Mouse (Mus musculus) Patski (cell line): Measurements from ENCODE around the gene Tnfsf15. TPM values are rescaled to one million over a fixed set of nuclear protein-coding genes. Genes with fewer than 3 reads are reported as not detected.

Source experiments
- ATAC-seq: fragments of 100-300 bp; one replicate; pipeline ENCODE4 v1.8.0; 2021
- CTCF ChIA-PET: fragments of 350-600 bp; sonication (Branson Sonifier 250); formaldehyde crosslinking; loops from one replicate; lab custom pipeline; 2022; ENCODE audit warnings: inconsistent platforms; lab: Charles Lee
- POLR2A ChIA-PET: fragments of 350-600 bp; sonication (Branson Sonifier 250); formaldehyde crosslinking; loops from one replicate; lab custom pipeline; 2022; ENCODE audit warnings: antibody characterized with exemption, inconsistent platforms; lab: Charles Lee
- DNase-seq: peaks from one replicate; pipeline ENCODE4 v3.0.0-alpha.2; 2011; ENCODE audit warnings: low read depth, low spot score
- H3K27me3 ChIP-seq: fragments of 371-371 bp; one replicate; pipeline ENCODE4 v1.5.1; 2021
- CTCF ChIP-seq: fragments of 100-300 bp; IDR thresholded peaks from one replicate; pipeline ENCODE4 v1.5.1; 2021
- in situ Hi-C: fragments of 300-500 bp; cut with MboI; formaldehyde crosslinking; loops from 3 replicates; pipeline ENCODE4 v1.11.1; 2018; ENCODE audit warnings: low pct_unique_long_range_greater_than_20kb, mixed read lengths
- polyA plus RNA-seq: library from polyadenylated mRNA; unstranded; gene quantifications from one replicate; pipeline ENCODE4 v1.2.3, GENCODE M21; 2021

Gene Tnfsf15
- polyA plus RNA-seq, 1 experiment from 2014 or later, result 0.03 TPM

GRCm38 (mm10) chr4:63765050-63765449 lies 20.1 kb upstream of the Tnfsf15 start:
- no peak for TF ChIP-seq CTCF
- no peaks in the 10 kb centered on the region for H3K27me3 ChIP-seq
- ATAC-seq, result no peak
- ChIA-PET CTCF (no interaction called here), POLR2A (no interaction called here)
- in situ Hi-C loops, result no loop called here
- no peak for DNase-seq

GRCm38 (mm10) chr4:63759931-63760330 lies 15.0 kb upstream of the Tnfsf15 start:
- TF ChIP-seq CTCF, result no peak
- ChIA-PET CTCF (interaction anchor here (1.2 kb wide), 1 partner anchor 34 kb away, joined by 3 read pairs; no protein-coding TSS in a partner anchor), POLR2A (no interaction called here)
- ATAC-seq (no peak), DNase-seq (no peak)
- H3K27me3 ChIP-seq, result no peaks in the 10 kb centered on the region
- in situ Hi-C loops, result no loop called here

DNA sequence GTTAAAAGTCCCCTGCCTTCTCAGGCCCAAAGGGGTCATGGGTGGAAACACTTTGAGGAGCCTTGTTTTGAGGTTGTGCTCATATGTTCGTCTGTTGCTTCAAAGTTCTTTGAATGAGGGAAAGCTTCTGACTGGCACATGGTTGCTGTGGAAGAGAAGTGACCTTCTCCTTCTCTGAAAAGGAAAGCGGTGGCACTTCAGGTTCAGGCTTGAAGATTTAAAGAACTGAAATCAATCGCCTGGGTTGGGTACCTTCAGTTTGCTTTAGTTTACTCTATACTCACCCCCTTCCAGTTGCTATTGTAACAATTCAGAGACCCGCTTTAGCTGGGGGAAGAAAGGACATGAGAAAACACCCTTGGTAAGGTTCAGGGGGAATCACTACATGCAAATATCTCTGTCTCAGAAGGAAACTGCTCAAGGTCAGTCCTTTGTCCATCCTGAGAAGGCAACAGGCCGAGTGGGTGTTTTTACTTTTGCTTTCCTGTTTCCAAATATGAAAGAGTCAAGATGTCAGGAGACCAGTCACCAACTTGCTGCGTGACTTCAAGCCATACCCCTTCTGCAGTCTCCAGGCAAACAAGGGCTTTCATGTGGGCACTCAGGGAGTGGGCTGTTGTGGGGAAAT lies 12.7 kb upstream of the Tnfsf15 start:
- CTCF ChIA-PET, result no interaction called here
- POLR2A ChIA-PET, result no interaction called here
- TF ChIP-seq CTCF, result no peak
- DNase-seq (no peak), ATAC-seq (no peak)
- H3K27me3 ChIP-seq, result no peaks in the 10 kb centered on the region
- in situ Hi-C loops, result no loop called here

GRCm38 (mm10) chr4:63756072-63756471 lies 11.2 kb upstream of the Tnfsf15 start:
- DNase-seq (no peak), ATAC-seq (no peak)
- in situ Hi-C loops, result no loop called here
- ChIA-PET POLR2A (no interaction called here), CTCF (interaction anchor here (1.6 kb wide), 1 partner anchor 19 kb away, joined by 4 read pairs; no protein-coding TSS in a partner anchor)
- TF ChIP-seq CTCF, result no peak
- H3K27me3 ChIP-seq, result no peaks in the 10 kb centered on the region

DNA sequence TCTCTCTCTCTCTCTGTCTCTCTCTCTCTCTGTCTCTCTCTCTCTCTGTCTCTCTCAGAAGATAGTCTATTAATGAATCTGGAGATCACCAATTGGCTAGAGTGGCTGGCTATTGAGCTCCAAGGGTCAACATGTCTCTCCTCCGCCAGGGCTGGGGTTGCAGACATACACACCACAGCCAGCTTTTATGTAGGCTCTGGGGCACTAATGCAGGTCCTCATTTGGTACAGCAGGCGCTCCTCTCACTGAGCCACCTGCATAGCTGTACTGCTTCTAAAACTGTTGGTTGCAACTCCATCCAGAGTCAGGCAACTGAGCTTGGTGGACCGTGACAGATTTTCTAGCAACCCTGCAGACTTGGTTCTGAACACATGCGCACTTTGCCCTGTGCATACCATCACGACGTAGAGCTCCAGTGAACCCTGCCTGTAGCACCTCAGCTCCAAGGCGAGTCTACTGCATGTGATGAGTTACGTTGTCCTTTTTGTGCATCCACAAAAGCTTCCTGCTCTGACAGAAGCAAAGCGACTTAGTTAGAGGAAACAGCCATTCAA lies 9.6 kb upstream of the Tnfsf15 start:
- ChIA-PET POLR2A (interaction anchor here (0.6 kb wide), 1 partner anchor 96 kb away, joined by 3 read pairs; no protein-coding TSS in a partner anchor), CTCF (no interaction called here)
- no peak for TF ChIP-seq CTCF
- ATAC-seq, result no peak
- no peaks in the 10 kb centered on the region for H3K27me3 ChIP-seq
- in situ Hi-C loops, result no loop called here
- no peak for DNase-seq

- in situ Hi-C loops, result no loop called here
- POLR2A ChIA-PET, result interaction anchor here (0.6 kb wide), 1 partner anchor 97 kb away, joined by 3 read pairs; no protein-coding TSS in a partner anchor
- no peak for TF ChIP-seq CTCF
Measured at GRCm38 (mm10) chr4:63753855-63754254, 8.9 kb upstream of the Tnfsf15 start.

DNA sequence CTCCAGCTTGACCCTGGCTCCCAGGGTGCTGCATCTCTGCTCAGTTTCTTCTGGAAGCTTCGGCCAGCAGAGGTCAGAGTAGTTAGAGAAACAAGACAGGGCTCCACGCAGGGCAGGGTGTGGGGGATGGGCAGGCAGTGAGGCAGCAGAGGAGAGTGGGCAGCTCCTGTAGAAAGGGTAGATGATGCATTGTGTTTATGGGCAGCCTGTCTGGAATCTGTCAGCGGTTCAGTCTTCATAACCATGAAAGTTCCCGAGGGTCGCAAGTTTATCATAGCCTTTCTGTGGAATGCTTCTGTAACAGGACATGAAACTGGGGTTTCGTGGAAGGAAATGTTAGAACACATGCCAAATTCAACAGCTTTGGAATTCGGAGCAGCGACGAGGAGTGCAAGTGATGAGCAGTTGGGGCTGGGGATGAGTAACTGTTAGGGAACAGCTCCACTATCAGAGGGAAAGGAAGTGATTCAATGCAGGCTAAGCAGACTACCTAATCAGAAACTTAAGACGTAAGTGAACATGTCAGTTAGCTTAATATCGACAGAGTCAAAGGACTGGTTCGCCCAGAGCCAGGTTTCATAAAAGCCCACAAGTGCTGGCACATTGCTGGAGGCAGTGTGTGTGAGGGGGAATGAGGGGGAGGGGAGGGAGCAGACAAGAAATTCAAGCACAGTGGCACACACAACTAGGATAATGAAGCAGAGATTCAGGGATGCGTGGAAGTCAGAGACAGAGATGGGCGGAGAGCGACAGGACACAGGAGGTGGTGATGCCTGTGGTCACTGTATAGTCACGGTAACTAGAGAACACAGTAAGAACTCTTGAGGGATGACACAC lies 8.0 kb upstream of the Tnfsf15 start:
- in situ Hi-C loops, result no loop called here
- POLR2A ChIA-PET, result no interaction called here
- CTCF ChIA-PET, result no interaction called here

More at GRCm38 (mm10) chr4:63753855-63754254, 8.9 kb upstream of the Tnfsf15 start:
- H3K27me3 ChIP-seq, result no peaks in the 10 kb centered on the region
- no peak for ATAC-seq
- CTCF ChIA-PET, result no interaction called here
- DNase-seq, result no peak

DNA sequence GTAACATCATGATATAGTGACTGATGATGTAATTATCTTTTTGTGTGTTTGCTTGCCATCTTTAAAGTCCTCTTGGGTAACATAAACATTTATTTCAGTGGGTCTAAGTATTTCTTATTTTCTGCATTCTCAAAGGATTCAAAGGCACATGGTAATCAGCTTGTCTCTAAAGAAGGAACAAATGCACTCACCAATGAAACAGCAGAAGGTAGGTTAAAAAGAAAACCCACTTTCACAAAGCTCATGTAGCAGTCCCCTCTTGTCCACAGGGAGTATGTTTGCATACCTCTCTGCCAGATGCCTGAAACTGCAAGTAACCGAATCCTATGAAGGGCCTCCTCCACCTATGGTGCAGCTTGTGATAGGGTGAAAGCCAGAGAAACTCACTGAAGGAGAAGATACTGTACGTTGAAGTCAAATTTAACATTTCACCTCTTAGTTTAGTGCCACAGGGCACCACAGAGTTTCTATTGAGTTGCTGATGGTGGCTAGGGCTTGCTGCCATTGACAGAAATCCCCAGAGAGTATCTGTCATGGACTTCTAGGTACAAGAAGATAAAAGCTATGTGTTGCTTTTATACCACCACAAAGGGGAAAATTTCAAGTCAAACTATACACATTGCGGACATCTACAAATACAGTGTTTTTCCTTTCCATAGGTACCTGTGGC lies 3.3 kb upstream of the Tnfsf15 start:
- no peak for ATAC-seq
- POLR2A ChIA-PET, result no interaction called here
- CTCF ChIA-PET, result no interaction called here
- no peaks in the 10 kb centered on the region for H3K27me3 ChIP-seq
- no peak for TF ChIP-seq CTCF
- in situ Hi-C loops, result no loop called here
- DNase-seq, result no peak

More for the DNA sequence above, 8.0 kb upstream of the Tnfsf15 start:
- ATAC-seq, result no peak
- no peak for TF ChIP-seq CTCF
- H3K27me3 ChIP-seq, result no peaks in the 10 kb centered on the region
- no peak for DNase-seq

GRCm38 (mm10) chr4:63745271-63745670 lies 358 bp upstream of the Tnfsf15 start:
- H3K27me3 ChIP-seq, result no peaks in the 10 kb centered on the region
- DNase-seq (no peak), ATAC-seq (no peak)
- ChIA-PET CTCF (no interaction called here), POLR2A (no interaction called here)
- TF ChIP-seq CTCF, result no peak
- in situ Hi-C loops, result no loop called here

DNA sequence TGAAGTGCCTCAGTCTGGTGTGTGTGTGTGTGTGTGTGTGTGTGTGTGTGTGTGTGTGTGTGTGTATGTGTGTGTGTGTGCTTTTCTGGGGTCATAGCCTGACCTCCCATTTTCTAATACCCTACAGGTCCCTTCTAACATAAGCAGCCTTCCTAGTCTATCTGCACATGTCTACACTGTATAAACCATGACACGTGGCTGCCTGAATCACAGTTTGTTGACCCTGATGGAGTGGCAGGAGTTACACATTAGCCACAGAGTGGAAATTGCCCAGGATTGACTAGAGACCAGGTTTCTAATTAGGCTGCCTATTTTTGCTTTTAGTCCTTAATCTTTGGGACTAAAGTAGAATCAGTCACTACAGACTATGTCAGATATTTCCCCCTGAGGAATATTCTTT lies 1.3 kb downstream of the Tnfsf15 start:
- in situ Hi-C loops, result no loop called here
- CTCF ChIA-PET, result no interaction called here
- ATAC-seq (no peak), DNase-seq (no peak)
- no peak for TF ChIP-seq CTCF
- POLR2A ChIA-PET, result no interaction called here
- H3K27me3 ChIP-seq, result no peaks in the 10 kb centered on the region
